Mouse (Mus musculus): ENCODE measurements around the gene Zfp809. TPM values are rescaled to one million over a fixed set of nuclear protein-coding genes. Genes with fewer than 3 reads are reported as not detected.

Gene Zfp809
- polyA plus RNA-seq, 1 experiment from 2014 or later, result 16.3 TPM

- H3K4me1 ChIP-seq (ENCODE audit: control insufficient read depth, insufficient read depth, low read length), result no peaks in the 10 kb centered on the region
- no peak overlapping the region for H3K4me3 ChIP-seq (ENCODE audit: low read depth, low read length)
- 92% methylated on average over 4 of the region's 4 CpGs for WGBS
- no peak overlapping the region for H3K27ac ChIP-seq (replicated peaks; ENCODE audit: low read depth, low read length)
- H3K36me3 ChIP-seq (ENCODE audit: control insufficient read depth, insufficient read depth, low read length), result peaks cover 51% of the 10 kb centered on the region
- H3K9me3 ChIP-seq (ENCODE audit: control insufficient read depth, low read length), result peaks cover 29% of the 10 kb centered on the region
- ATAC-seq (ENCODE audit: low read depth), result no peak
- H3K4me2 ChIP-seq (ENCODE audit: low read depth, low read length), result no peak overlapping the region
- no peak for DNase-seq (ENCODE audit: low spot score)
- H3K9ac ChIP-seq (ENCODE audit: low read depth, low read length), result no peak overlapping the region
- H3K27me3 ChIP-seq (replicated peaks; ENCODE audit: control insufficient read depth, insufficient read depth, low read length), result no peaks in the 10 kb centered on the region
Measured at GRCm38 (mm10) chr9:22256579-22256978, 31.1 kb downstream of the Zfp809 start.

GRCm38 (mm10) chr9:22258784-22259183 is 33.3 kb downstream of the Zfp809 start:
- H3K36me3 ChIP-seq (ENCODE audit: control insufficient read depth, insufficient read depth, low read length), result peaks cover 32% of the 10 kb centered on the region
- ATAC-seq (ENCODE audit: low read depth), result no peak
- H3K27ac ChIP-seq (replicated peaks; ENCODE audit: low read depth, low read length), result no peak overlapping the region
- DNase-seq (ENCODE audit: low spot score), result no peak
- peak overlapping the region; percentile 59 for H3K4me3 ChIP-seq (ENCODE audit: low read depth, low read length)
- H3K4me1 ChIP-seq (ENCODE audit: control insufficient read depth, insufficient read depth, low read length), result no peaks in the 10 kb centered on the region
- H3K9ac ChIP-seq (ENCODE audit: low read depth, low read length), result peak overlapping the region; percentile 75
- H3K4me2 ChIP-seq (ENCODE audit: low read depth, low read length), result peak overlapping the region; percentile 67
- peaks cover 18% of the 10 kb centered on the region for H3K9me3 ChIP-seq (ENCODE audit: control insufficient read depth, low read length)
- H3K27me3 ChIP-seq (replicated peaks; ENCODE audit: control insufficient read depth, insufficient read depth, low read length), result no peaks in the 10 kb centered on the region
- WGBS, result 84% methylated on average over 8 of the region's 8 CpGs

GRCm38 (mm10) chr9:22259184-22260091 is 33.9 kb downstream of the Zfp809 start, which contains the start of gene Zfp599:
Gene Zfp599 (minus strand): TSS chr9:22259895.
- Histone ChIP-seq H3K9me3 (ENCODE audit: control insufficient read depth, low read length) (peaks cover 12% of the 10 kb centered on the region), H3K4me1 (ENCODE audit: control insufficient read depth, insufficient read depth, low read length) (no peaks in the 10 kb centered on the region), H3K27me3 (replicated peaks; ENCODE audit: control insufficient read depth, insufficient read depth, low read length) (no peaks in the 10 kb centered on the region), H3K36me3 (ENCODE audit: control insufficient read depth, insufficient read depth, low read length) (peaks cover 25% of the 10 kb centered on the region), H3K4me2 (ENCODE audit: low read depth, low read length) (peak within 1 kb of the TSS; percentile 67), H3K4me3 (ENCODE audit: low read depth, low read length) (peak within 1 kb of the TSS; percentile 59), H3K27ac (replicated peaks; ENCODE audit: low read depth, low read length) (no peak within 1 kb of the TSS), H3K9ac (ENCODE audit: low read depth, low read length) (peak within 1 kb of the TSS; percentile 75)
- DNase-seq (ENCODE audit: low spot score), result peak; percentile 91
- ATAC-seq (ENCODE audit: low read depth), result peak; percentile 97
- WGBS, result 1% methylated on average over 34 of the region's 35 CpGs

GRCm38 (mm10) chr9:22260092-22260422 is 34.5 kb downstream of the Zfp809 start:
- no peak overlapping the region for H3K27ac ChIP-seq (replicated peaks; ENCODE audit: low read depth, low read length)
- no peaks in the 10 kb centered on the region for H3K4me1 ChIP-seq (ENCODE audit: control insufficient read depth, insufficient read depth, low read length)
- H3K4me3 ChIP-seq (ENCODE audit: low read depth, low read length), result peak overlapping the region; percentile 59
- peaks cover 21% of the 10 kb centered on the region for H3K36me3 ChIP-seq (ENCODE audit: control insufficient read depth, insufficient read depth, low read length)
- peaks cover 9% of the 10 kb centered on the region for H3K9me3 ChIP-seq (ENCODE audit: control insufficient read depth, low read length)
- DNase-seq (ENCODE audit: low spot score) (no peak), ATAC-seq (ENCODE audit: low read depth) (no peak)
- H3K27me3 ChIP-seq (replicated peaks; ENCODE audit: control insufficient read depth, insufficient read depth, low read length), result no peaks in the 10 kb centered on the region
- H3K9ac ChIP-seq (ENCODE audit: low read depth, low read length), result peak overlapping the region; percentile 75
- peak overlapping the region; percentile 67 for H3K4me2 ChIP-seq (ENCODE audit: low read depth, low read length)
- WGBS, result 20% methylated on average over 3 of the region's 3 CpGs

GRCm38 (mm10) chr9:22261594-22261993 is 36.1 kb downstream of the Zfp809 start:
- ATAC-seq (ENCODE audit: low read depth), result no peak
- DNase-seq (ENCODE audit: low spot score), result no peak
- Histone ChIP-seq H3K36me3 (ENCODE audit: control insufficient read depth, insufficient read depth, low read length) (peaks cover 6% of the 10 kb centered on the region; the same call in 1 of the 2 replicates), H3K4me1 (ENCODE audit: control insufficient read depth, insufficient read depth, low read length) (no peaks in the 10 kb centered on the region), H3K9me3 (ENCODE audit: control insufficient read depth, low read length) (peaks cover 4% of the 10 kb centered on the region; the same call in 1 of the 2 replicates), H3K27me3 (replicated peaks; ENCODE audit: control insufficient read depth, insufficient read depth, low read length) (no peaks in the 10 kb centered on the region), H3K4me2 (ENCODE audit: low read depth, low read length) (no peak overlapping the region), H3K4me3 (ENCODE audit: low read depth, low read length) (no peak overlapping the region), H3K27ac (replicated peaks; ENCODE audit: low read depth, low read length) (no peak overlapping the region), H3K9ac (ENCODE audit: low read depth, low read length) (no peak overlapping the region)
- 76% methylated on average over 1 of the region's 1 CpGs for WGBS

- no peaks in the 10 kb centered on the region for H3K36me3 ChIP-seq (ENCODE audit: control insufficient read depth, insufficient read depth, low read length)
- ATAC-seq (ENCODE audit: low read depth) (no peak), DNase-seq (ENCODE audit: low spot score) (no peak)
- 90% methylated on average over 10 of the region's 10 CpGs for WGBS
- H3K4me3 ChIP-seq (ENCODE audit: low read depth, low read length), result no peak overlapping the region
- peaks cover 10% of the 10 kb centered on the region; the same call in 1 of the 2 replicates for H3K9me3 ChIP-seq (ENCODE audit: control insufficient read depth, low read length)
- H3K9ac ChIP-seq (ENCODE audit: low read depth, low read length), result no peak overlapping the region
- no peaks in the 10 kb centered on the region for H3K4me1 ChIP-seq (ENCODE audit: control insufficient read depth, insufficient read depth, low read length)
- no peaks in the 10 kb centered on the region for H3K27me3 ChIP-seq (replicated peaks; ENCODE audit: control insufficient read depth, insufficient read depth, low read length)
- H3K27ac ChIP-seq (replicated peaks; ENCODE audit: low read depth, low read length), result no peak overlapping the region
- H3K4me2 ChIP-seq (ENCODE audit: low read depth, low read length), result no peak overlapping the region
Measured at GRCm38 (mm10) chr9:22262611-22263010, 37.1 kb downstream of the Zfp809 start.

GRCm38 (mm10) chr9:22268886-22269285 is 43.4 kb downstream of the Zfp809 start:
- H3K4me2 ChIP-seq (ENCODE audit: low read depth, low read length), result no peak overlapping the region
- peaks cover 24% of the 10 kb centered on the region for H3K9me3 ChIP-seq (ENCODE audit: control insufficient read depth, low read length)
- peaks cover 8% of the 10 kb centered on the region; the same call in 1 of the 2 replicates for H3K36me3 ChIP-seq (ENCODE audit: control insufficient read depth, insufficient read depth, low read length)
- no peak overlapping the region for H3K4me3 ChIP-seq (ENCODE audit: low read depth, low read length)
- no peaks in the 10 kb centered on the region for H3K4me1 ChIP-seq (ENCODE audit: control insufficient read depth, insufficient read depth, low read length)
- H3K27ac ChIP-seq (replicated peaks; ENCODE audit: low read depth, low read length), result no peak overlapping the region
- ATAC-seq (ENCODE audit: low read depth) (no peak), DNase-seq (ENCODE audit: low spot score) (no peak)
- H3K9ac ChIP-seq (ENCODE audit: low read depth, low read length), result no peak overlapping the region
- H3K27me3 ChIP-seq (replicated peaks; ENCODE audit: control insufficient read depth, insufficient read depth, low read length), result no peaks in the 10 kb centered on the region
- WGBS, result 100% methylated on average over 1 of the region's 1 CpGs

- Histone ChIP-seq H3K36me3 (ENCODE audit: control insufficient read depth, insufficient read depth, low read length) (peaks cover 83% of the 10 kb centered on the region), H3K27ac (replicated peaks; ENCODE audit: low read depth, low read length) (no peak overlapping the region), H3K4me3 (ENCODE audit: low read depth, low read length) (no peak overlapping the region), H3K9me3 (ENCODE audit: control insufficient read depth, low read length) (peaks cover 91% of the 10 kb centered on the region), H3K4me1 (ENCODE audit: control insufficient read depth, insufficient read depth, low read length) (no peaks in the 10 kb centered on the region), H3K27me3 (replicated peaks; ENCODE audit: control insufficient read depth, insufficient read depth, low read length) (no peaks in the 10 kb centered on the region), H3K9ac (ENCODE audit: low read depth, low read length) (no peak overlapping the region), H3K4me2 (ENCODE audit: low read depth, low read length) (no peak overlapping the region)
- no peak for DNase-seq (ENCODE audit: low spot score)
- WGBS, result 98% methylated on average over 4 of the region's 4 CpGs
- ATAC-seq (ENCODE audit: low read depth), result no peak
Measured at GRCm38 (mm10) chr9:22278733-22279132, 53.2 kb downstream of the Zfp809 start.

Data from embryonic facial prominence, embryonic 14.5 days (tissue).